Mouse (Mus musculus) liver, embryonic 15.5 days (tissue): ENCODE results near the gene Prb1. TPM values are rescaled to one million over a fixed set of nuclear protein-coding genes. Genes with fewer than 3 reads are reported as not detected.
"Not testable (repeated sequence)": the region's sequence is repeated elsewhere in the genome, so short reads cannot be mapped to it uniquely, and the experiment has no call there.

Source experiments
- ATAC-seq: fragments of 200-750 bp; cut with Nextera tagmentation; 2 replicates; pipeline ENCODE4 v1.8.0; 2017; ENCODE audit warnings: moderate number of reproducible peaks, mild to moderate bottlenecking, moderate library complexity; ENCODE audit not compliant: insufficient read depth
- H3K27ac ChIP-seq: fragments of 300-500 bp; sonication (generic); replicated peaks from 2 replicates; pipeline ENCODE4 v1.5.1; 2015; ENCODE audit warnings: mild to moderate bottlenecking, inconsistent platforms
- H3K27me3 ChIP-seq: fragments of 300-500 bp; sonication (generic); 2 replicates; pipeline ENCODE4 v1.6.1; 2015; ENCODE audit warnings: mild to moderate bottlenecking, inconsistent platforms
- H3K36me3 ChIP-seq: fragments of 300-500 bp; sonication (generic); replicated peaks from 2 replicates; pipeline ENCODE4 v1.6.1; 2015; ENCODE audit warnings: moderate library complexity, mild to moderate bottlenecking, inconsistent platforms
- H3K4me1 ChIP-seq: fragments of 300-500 bp; sonication (generic); replicated peaks from 2 replicates; pipeline ENCODE4 v1.6.1; 2015; ENCODE audit warnings: inconsistent platforms
- H3K4me2 ChIP-seq: fragments of 300-500 bp; sonication (generic); 2 replicates; pipeline ENCODE4 v1.6.1; 2015; ENCODE audit warnings: moderate library complexity, mild to moderate bottlenecking, inconsistent platforms
- H3K4me3 ChIP-seq: fragments of 300-500 bp; sonication (generic); replicated peaks from 2 replicates; pipeline ENCODE4 v1.5.1; 2015; ENCODE audit warnings: mild to moderate bottlenecking, inconsistent platforms
- H3K9ac ChIP-seq: fragments of 300-500 bp; sonication (generic); 2 replicates; pipeline ENCODE4 v1.6.1; 2015; ENCODE audit warnings: moderate library complexity, mild to moderate bottlenecking, inconsistent platforms
- H3K9me3 ChIP-seq: fragments of 300-500 bp; sonication (generic); replicated peaks from 2 replicates; pipeline ENCODE4 v1.6.1; 2016; ENCODE audit warnings: inconsistent platforms
- polyA plus RNA-seq: library from polyadenylated mRNA; unstranded; fragments of >200 nt; fragmentation: Nextera tagmentation; extraction: Ambion mirVana; gene quantifications from 2 replicates; pipeline ENCODE4 v1.2.1, GENCODE M21; 2015

Gene Prb1
- polyA plus RNA-seq: not detected in 2 replicates

DNA sequence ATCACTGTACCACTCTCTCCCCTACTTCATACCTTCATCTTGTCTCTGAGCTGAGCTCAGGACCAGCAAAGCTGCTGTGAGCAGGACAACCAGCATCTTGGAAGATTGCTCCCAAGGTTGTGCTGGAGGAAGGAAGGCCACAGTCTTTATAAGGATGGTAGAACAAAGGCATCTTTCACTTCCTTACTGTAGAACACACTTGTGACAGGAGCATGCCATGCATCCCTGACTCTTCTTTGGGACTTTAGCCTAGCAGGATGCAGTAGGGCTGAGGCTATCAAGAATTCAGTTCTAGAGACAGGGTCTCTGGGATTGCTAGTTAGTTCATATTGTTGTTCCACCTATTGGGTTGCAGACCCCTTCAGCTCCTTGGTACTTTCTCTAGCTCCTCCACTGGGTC lies at the start of gene Prb1:
TSS of gene Prb1 (minus strand) at position 101 of the 400 bp plus-strand sequence.
- not testable (repeated sequence) for H3K27ac ChIP-seq, ATAC-seq, H3K4me2 ChIP-seq, H3K36me3 ChIP-seq, H3K4me1 ChIP-seq, H3K9ac ChIP-seq, H3K27me3 ChIP-seq, H3K9me3 ChIP-seq, H3K4me3 ChIP-seq

Other genes starting within 250 kb of the Prb1 start
- gene Prpmp5, start 104.2 kb upstream of the Prb1 start, polyA plus RNA-seq: not detected in 2 replicates
- gene Gm8882, start 153.6 kb upstream of the Prb1 start, polyA plus RNA-seq: not detected in 2 replicates